In the genomic region with DNA sequence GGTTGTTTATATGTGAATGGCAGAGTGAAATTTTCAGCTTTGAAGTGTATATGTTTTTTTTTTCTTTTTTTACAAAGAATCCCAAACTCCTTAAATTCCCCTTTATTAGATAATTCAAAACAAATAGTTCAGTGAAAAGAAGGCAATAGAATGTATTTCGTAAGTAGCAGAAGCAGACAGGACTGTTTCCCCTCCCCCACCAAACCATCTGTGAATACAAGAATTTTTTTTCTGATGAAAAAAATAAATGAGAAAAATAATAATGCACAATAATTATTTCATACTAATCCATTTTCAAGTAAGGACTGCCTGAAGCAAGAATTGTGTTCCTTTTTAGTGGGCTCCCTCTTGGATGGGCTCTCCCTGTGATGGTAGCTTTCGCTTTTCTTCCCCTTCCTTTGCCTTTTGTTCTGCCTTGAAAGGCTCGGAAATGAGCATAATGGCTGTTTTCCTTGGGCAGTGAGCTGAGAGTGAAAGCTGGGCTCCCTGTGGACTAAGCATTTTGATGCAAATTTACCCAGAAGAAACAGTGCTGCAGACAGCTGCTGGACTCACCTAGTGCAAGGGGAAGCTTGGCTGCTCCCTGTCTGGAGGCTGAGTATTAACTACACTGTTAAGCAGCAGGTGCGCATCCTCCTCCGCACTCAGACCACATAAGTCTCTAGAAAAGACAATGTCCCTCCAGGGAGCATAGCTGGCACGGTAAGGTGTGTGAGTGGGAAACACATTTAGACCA, we compare ENCODE assay signal across 9 mouse cellular contexts.
DNase-seq lines count a peak whose midpoint lies in the region; ATAC-seq lines count a peak whose summit lies in the region.
"Had no signal": no experiment of that assay in that cellular context is flagged by ENCODE, and none has a peak within 500 bp of the region (broad histone marks: within the 10 kb centered on the region; RNA-seq: fewer than 3 reads in every experiment).

No protein-coding gene starts in this region.

- no peaks in the 10 kb centered on the region for H3K27me3 ChIP-seq in embryonic facial prominence, embryonic 13.5 days

- H3K36me3 ChIP-seq in embryonic facial prominence, embryonic 13.5 days: no peaks in the 10 kb centered on the region

- DNase-seq in testis, postnatal 14 days (ENCODE audit: low spot score): peak; percentile 4
- DNase-seq in testis, postnatal 10 days (ENCODE audit: low spot score): no peak
- peak; percentile 13 to 37 for DNase-seq in layer of hippocampus, adult 8-10 months (ENCODE audit: low spot score in 2 of 2)
- peak; percentile 80 for DNase-seq in retina, postnatal 1 day
- DNase-seq in thymus, adult 18-20 months: no peak
- DNase-seq in urinary bladder, postnatal 14 days (ENCODE audit: low spot score): no peak
- DNase-seq in spleen, adult 18-20 months: no peak
- DNase-seq: kidney, postnatal 14 days had no signal

- no peak overlapping the region for H3K9ac ChIP-seq in embryonic facial prominence, embryonic 13.5 days

- H3K4me2 ChIP-seq in embryonic facial prominence, embryonic 13.5 days: 0 out of 2 replicates have a peak overlapping the region, but pooled peaks have one; percentile 18

- 0 out of 2 replicates have a peak, but pooled peaks have one; percentile 32 for ATAC-seq in embryonic facial prominence, embryonic 13.5 days (ENCODE audit: insufficient number of reproducible peaks, insufficient read depth, low FRiP score, low TSS enrichment, low read depth)

- no peak overlapping the region for H3K27ac ChIP-seq in embryonic facial prominence, embryonic 13.5 days

- H3K4me3 ChIP-seq in embryonic facial prominence, embryonic 13.5 days: no peak overlapping the region

- H3K9me3 ChIP-seq in embryonic facial prominence, embryonic 13.5 days: peaks cover 22% of the 10 kb centered on the region

- H3K4me1 ChIP-seq in embryonic facial prominence, embryonic 13.5 days: no peaks in the 10 kb centered on the region

- WGBS in embryonic facial prominence, embryonic 13.5 days: 23% methylated on average over 6 of the region's 6 CpGs

Comparison
In these comparisons a context has a peak if more than half of its experiments do, and no peak if none do; other contexts are left out.
1. DNase-seq: peak in testis, postnatal 14 days (single experiment), layer of hippocampus, adult 8-10 months (2 of 2) and retina, postnatal 1 day (single experiment); none in testis, postnatal 10 days (single experiment), thymus, adult 18-20 months (0 of 2), urinary bladder, postnatal 14 days (single experiment) and spleen, adult 18-20 months (0 of 2).